Mouse (Mus musculus) limb, embryonic 12.5 days (tissue): ENCODE results near the gene Col1a1. TPM values are rescaled to one million over a fixed set of nuclear protein-coding genes. Genes with fewer than 3 reads are reported as not detected.

Experiments used
- ATAC-seq: fragments of 200-750 bp; cut with Nextera tagmentation; 2 replicates; pipeline ENCODE4 v1.8.0; 2017; ENCODE audit warnings: low read depth, moderate TSS enrichment; ENCODE audit not compliant: insufficient number of reproducible peaks, insufficient read depth, low FRiP score, low TSS enrichment
- H3K27ac ChIP-seq: fragments of 300-500 bp; sonication (generic); 2 replicates; pipeline ENCODE4 v1.5.1; 2016; ENCODE audit warnings: mild to moderate bottlenecking, moderate library complexity
- H3K27me3 ChIP-seq: fragments of 300-500 bp; sonication (generic); 2 replicates; pipeline ENCODE4 v1.6.1; 2016; ENCODE audit warnings: mild to moderate bottlenecking, moderate library complexity
- H3K36me3 ChIP-seq: fragments of 300-500 bp; sonication (generic); 2 replicates; pipeline ENCODE4 v1.6.1; 2016; ENCODE audit warnings: mild to moderate bottlenecking, moderate library complexity
- H3K4me1 ChIP-seq: fragments of 300-500 bp; sonication (generic); replicated peaks from 2 replicates; pipeline ENCODE4 v1.6.1; 2016
- H3K4me2 ChIP-seq: fragments of 300-500 bp; sonication (generic); 2 replicates; pipeline ENCODE4 v1.6.1; 2016; ENCODE audit warnings: mild to moderate bottlenecking, moderate library complexity
- H3K4me3 ChIP-seq: fragments of 300-500 bp; sonication (generic); replicated peaks from 2 replicates; pipeline ENCODE4 v1.5.1; 2016; ENCODE audit warnings: mild to moderate bottlenecking
- H3K9ac ChIP-seq: fragments of 300-500 bp; sonication (generic); replicated peaks from 2 replicates; pipeline ENCODE4 v1.6.1; 2016; ENCODE audit warnings: mild to moderate bottlenecking, moderate library complexity
- H3K9me3 ChIP-seq: fragments of 300-500 bp; sonication (generic); 2 replicates; pipeline ENCODE4 v1.6.1; 2016; ENCODE audit warnings: mild to moderate bottlenecking, moderate library complexity
- WGBS: fragments of 180-500 bp; shearing (Covaris S2); methylation state at CpG from one replicate; pipeline ENCODE4 v1.1.7; 2016; 5-methylcytosine and 5-hydroxymethylcytosine counted together
- polyA plus RNA-seq: library from polyadenylated mRNA; unstranded; fragments of >200 nt; fragmentation: Nextera tagmentation; extraction: Ambion mirVana; gene quantifications from 2 replicates; pipeline ENCODE4 v1.2.1, GENCODE M21; 2016

Col1a1 gene
- polyA plus RNA-seq, 1 experiment from 2014 or later: 290 TPM

DNA sequence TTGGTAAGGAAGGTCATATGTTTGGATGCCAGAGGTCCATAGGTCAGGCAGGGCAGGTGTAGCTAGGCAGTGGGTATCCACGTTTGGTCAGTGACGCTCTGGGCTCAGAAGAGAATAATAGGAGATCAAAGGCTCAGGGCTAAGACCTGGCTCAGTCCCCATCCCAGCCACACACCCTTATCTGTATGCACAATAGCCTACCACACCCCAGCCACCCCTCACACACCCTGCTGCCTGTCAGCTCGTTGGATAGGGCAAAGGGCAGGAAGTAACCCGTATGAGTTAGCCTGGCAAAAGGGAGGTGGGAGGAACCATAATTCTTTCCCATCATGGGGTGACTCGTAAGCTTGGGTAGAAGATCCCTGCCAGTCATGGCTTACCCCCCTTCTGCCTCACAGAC, 61.6 kb downstream of the Col1a1 start:
- ATAC-seq: no peak

DNA sequence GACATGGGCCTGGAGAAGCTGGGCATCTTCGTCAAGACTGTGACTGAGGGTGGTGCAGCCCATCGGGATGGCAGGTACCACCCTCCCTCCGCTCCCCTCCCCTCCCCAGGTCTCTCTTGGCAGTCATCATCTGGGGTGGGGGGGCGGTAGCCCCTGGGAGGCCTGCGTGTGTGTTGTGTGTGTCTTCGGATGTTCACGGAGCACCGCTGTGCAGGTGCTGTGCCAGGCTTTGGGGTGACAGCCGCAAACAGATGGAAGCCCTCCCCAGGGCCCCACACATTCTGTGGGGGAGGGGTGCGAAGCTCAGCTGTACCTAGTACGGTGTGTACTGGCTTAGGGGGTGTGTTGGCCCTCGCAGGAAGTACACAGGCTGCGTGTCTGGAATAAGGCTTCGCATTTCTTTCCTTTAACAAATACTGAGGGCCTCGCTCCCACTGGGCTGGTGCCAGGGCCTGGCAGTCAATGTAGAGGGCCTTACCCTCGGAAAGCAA, 62.1 kb downstream of the Col1a1 start:
- WGBS: 88% methylated on average over 16 of the region's 16 CpGs
- ATAC-seq: no peak
- Histone ChIP-seq H3K9ac (no peak overlapping the region), H3K4me2 (no peak overlapping the region), H3K27me3 (no peaks in the 10 kb centered on the region), H3K4me3 (peak overlapping the region; percentile 12; the same call in 1 of the 2 replicates), H3K27ac (no peak overlapping the region; the same call in 1 of the 2 replicates), H3K36me3 (peaks cover 85% of the 10 kb centered on the region), H3K4me1 (peaks cover 41% of the 10 kb centered on the region), H3K9me3 (no peaks in the 10 kb centered on the region)

More for the DNA sequence above, 61.6 kb downstream of the Col1a1 start:
- no peak overlapping the region for H3K4me3 ChIP-seq
- 66% methylated on average over 5 of the region's 5 CpGs for WGBS
- H3K4me1 ChIP-seq: peaks cover 46% of the 10 kb centered on the region
- H3K9ac ChIP-seq: no peak overlapping the region
- H3K4me2 ChIP-seq: no peak overlapping the region
- H3K27me3 ChIP-seq: no peaks in the 10 kb centered on the region
- peaks cover 80% of the 10 kb centered on the region for H3K36me3 ChIP-seq
- H3K9me3 ChIP-seq: no peaks in the 10 kb centered on the region
- no peak overlapping the region for H3K27ac ChIP-seq

DNA sequence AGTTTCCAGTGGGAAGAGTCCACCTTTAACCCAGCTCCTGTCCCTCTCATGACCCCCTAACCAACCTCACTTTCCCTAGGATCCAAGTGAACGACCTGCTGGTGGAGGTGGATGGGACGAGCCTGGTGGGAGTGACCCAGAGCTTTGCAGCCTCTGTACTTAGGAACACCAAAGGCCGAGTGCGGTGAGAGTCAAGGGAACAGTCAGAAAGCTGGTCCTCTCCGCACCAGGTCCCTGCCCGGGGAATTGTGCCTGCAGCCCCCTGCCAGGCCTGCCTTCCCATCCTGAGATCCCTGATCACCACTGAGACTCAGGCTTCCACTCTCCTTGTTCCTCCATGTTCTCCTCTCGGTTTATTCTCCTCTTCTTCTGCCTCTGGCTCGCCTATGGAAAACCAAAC, 64.1 kb downstream of the Col1a1 start:
- no peaks in the 10 kb centered on the region for H3K27me3 ChIP-seq
- peak overlapping the region; percentile 66 for H3K27ac ChIP-seq
- 66% methylated on average over 8 of the region's 8 CpGs for WGBS
- H3K36me3 ChIP-seq: peaks cover 96% of the 10 kb centered on the region
- H3K9ac ChIP-seq: no peak overlapping the region
- H3K4me2 ChIP-seq: no peak overlapping the region
- H3K9me3 ChIP-seq: no peaks in the 10 kb centered on the region
- no peak for ATAC-seq
- peaks cover 21% of the 10 kb centered on the region for H3K4me1 ChIP-seq
- no peak overlapping the region for H3K4me3 ChIP-seq

DNA sequence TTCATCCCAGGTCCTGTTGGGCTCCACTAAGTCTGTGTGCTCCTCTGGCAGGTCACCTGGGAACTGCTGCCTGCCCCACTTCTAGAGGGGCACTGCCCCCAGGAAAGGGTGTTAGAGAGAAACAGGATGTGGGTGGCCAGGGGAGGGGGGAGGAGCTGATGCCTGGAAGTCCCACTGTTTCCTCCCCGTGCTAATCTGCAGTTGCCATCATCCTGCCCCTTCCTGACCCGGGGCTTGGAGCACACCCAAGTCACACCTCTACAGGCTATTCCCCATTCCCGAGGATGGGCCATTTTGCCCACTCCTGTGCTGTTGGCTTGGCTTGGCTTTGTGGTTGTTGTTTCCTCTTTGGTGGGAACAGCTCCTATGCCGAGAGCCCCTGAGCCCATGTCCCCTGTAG, 64.5 kb downstream of the Col1a1 start:
- Histone ChIP-seq H3K36me3 (peaks cover 97% of the 10 kb centered on the region), H3K4me3 (no peak overlapping the region), H3K4me1 (peaks cover 17% of the 10 kb centered on the region), H3K27ac (peak overlapping the region; percentile 66), H3K9me3 (no peaks in the 10 kb centered on the region), H3K9ac (no peak overlapping the region; the same call in 1 of the 2 replicates), H3K4me2 (peak overlapping the region; percentile 27; the same call in 1 of the 2 replicates), H3K27me3 (no peaks in the 10 kb centered on the region)
- no peak for ATAC-seq
- WGBS: 31% methylated on average over 4 of the region's 4 CpGs

DNA sequence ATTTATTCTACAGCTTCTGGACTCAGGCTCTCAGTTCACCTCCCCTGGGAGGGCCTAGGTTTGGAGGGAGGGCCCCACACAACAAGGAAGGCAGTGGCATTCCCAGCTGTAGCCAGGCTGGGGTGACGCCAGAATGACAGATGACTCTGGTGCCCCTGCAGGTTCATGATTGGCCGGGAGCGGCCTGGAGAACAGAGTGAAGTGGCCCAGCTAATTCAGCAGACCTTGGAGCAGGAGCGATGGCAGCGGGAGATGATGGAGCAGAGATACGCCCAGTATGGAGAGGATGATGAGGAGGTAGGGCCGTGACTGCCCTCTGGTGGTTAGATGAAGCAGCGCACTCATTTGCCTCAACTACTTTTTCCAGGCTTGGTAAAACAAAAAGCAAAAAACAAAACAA, 65.0 kb downstream of the Col1a1 start:
- WGBS: 2% methylated on average over 8 of the region's 8 CpGs
- H3K36me3 ChIP-seq: peaks cover 96% of the 10 kb centered on the region
- H3K4me3 ChIP-seq: 0 out of 2 replicates have a peak overlapping the region, but pooled peaks have one; percentile 3
- peak overlapping the region; percentile 66 for H3K27ac ChIP-seq
- H3K4me1 ChIP-seq: peaks cover 16% of the 10 kb centered on the region
- no peak overlapping the region; the same call in 1 of the 2 replicates for H3K9ac ChIP-seq
- H3K4me2 ChIP-seq: peak overlapping the region; percentile 27; the same call in 1 of the 2 replicates
- ATAC-seq: 0 out of 2 replicates have a peak, but pooled peaks have one; percentile 29
- H3K9me3 ChIP-seq: no peaks in the 10 kb centered on the region
- H3K27me3 ChIP-seq: no peaks in the 10 kb centered on the region

DNA sequence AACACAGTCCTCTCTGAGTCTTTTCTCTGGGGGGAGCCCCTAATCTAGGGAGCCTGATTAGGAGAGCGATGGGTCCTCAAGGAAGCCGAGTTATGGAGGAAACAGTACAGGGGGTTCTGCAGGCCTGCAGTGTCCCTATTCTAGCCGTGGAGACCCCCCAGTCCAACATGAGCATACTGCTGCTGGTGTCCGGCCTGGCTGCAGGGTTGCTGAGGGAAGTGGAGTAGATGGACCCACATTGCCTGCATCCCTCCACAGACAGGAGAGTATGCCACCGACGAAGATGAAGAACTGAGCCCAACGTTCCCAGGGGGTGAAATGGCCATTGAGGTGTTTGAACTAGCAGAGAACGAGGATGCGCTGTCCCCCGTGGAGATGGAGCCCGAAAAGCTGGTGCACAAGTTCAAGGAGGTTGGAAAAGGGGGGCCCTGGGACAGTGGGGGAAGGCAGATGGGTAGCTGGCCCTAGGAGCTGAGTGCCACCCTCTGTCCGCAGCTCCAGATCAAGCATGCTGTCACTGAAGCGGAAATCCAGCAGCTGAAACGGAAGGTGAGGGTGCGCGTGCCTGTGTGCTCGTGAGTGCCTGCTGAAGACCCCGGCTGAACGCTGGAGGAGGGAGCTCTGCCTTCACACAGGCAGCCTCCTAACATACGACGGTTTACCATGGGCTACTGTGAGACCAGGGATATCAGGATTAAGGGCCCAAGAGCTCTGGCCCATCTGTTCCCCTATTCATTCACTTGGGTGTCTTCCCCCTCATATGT, 65.7 kb downstream of the Col1a1 start:
- Histone ChIP-seq H3K27ac (no peak overlapping the region), H3K9ac (no peak overlapping the region), H3K9me3 (no peaks in the 10 kb centered on the region), H3K4me3 (no peak overlapping the region), H3K4me1 (peaks cover 21% of the 10 kb centered on the region), H3K36me3 (peaks cover 89% of the 10 kb centered on the region), H3K27me3 (no peaks in the 10 kb centered on the region), H3K4me2 (no peak overlapping the region)
- WGBS: 87% methylated on average over 21 of the region's 21 CpGs
- ATAC-seq: no peak

Other genes starting within 250 kb of the Col1a1 start
- gene Gm11541, start 231.7 kb upstream of the Col1a1 start, polyA plus RNA-seq: 0.13 and 0.17 TPM in 2 replicates
- 0.18 TPM in 1 of 2 replicates, not detected in the other for gene Cdc34b, start 194.4 kb upstream of the Col1a1 start, polyA plus RNA-seq
- gene Tmem92, start 153.5 kb upstream of the Col1a1 start, polyA plus RNA-seq: not detected in 2 replicates
- not detected in 2 replicates for gene Hils1, start 31.4 kb downstream of the Col1a1 start, polyA plus RNA-seq
- gene Sgca, start 40.1 kb downstream of the Col1a1 start, polyA plus RNA-seq: 2.8 and 3.0 TPM in 2 replicates
- 12.0 and 12.6 TPM in 2 replicates for gene Ppp1r9b, start 54.8 kb downstream of the Col1a1 start, polyA plus RNA-seq
- gene Samd14, start 73.7 kb downstream of the Col1a1 start, polyA plus RNA-seq: 34.6 and 37.7 TPM in 2 replicates
- 21.9 and 22.4 TPM in 2 replicates for gene Pdk2, start 105.1 kb downstream of the Col1a1 start, polyA plus RNA-seq
- gene Itga3, start 140.6 kb downstream of the Col1a1 start, polyA plus RNA-seq: 7.7 and 7.9 TPM in 2 replicates
- gene Dlx3, start 183.9 kb downstream of the Col1a1 start, polyA plus RNA-seq: 8.4 and 9.9 TPM in 2 replicates
- gene Dlx4, start 210.0 kb downstream of the Col1a1 start, polyA plus RNA-seq: 1.4 and 1.9 TPM in 2 replicates